Mouse (Mus musculus): ENCODE measurements at regions not wholly inside any gene's neighbourhood (a gene's known extent, or its start where the extent isn't known, plus 50 kb on each side); places are given as distances from the start of the nearest gene placed in this dataset.
A peak's percentile ranks its signal among the peaks of the same experiment; 100 is the strongest.
"Not testable (repeated sequence)": the region's sequence is repeated elsewhere in the genome, so short reads cannot be mapped to it uniquely, and the experiment has no call there.

- peak; percentile 59 for DNase-seq (ENCODE audit: low read depth, low spot score)
Observed at GRCm38 (mm10) chr4:3080385-3081125, 86.6 kb upstream of the Vmn1r2 start.

GRCm38 (mm10) chr4:3081148-3081952 is 85.8 kb upstream of the Vmn1r2 start:
- DNase-seq (ENCODE audit: low read depth, low spot score) = peak; percentile 44

GRCm38 (mm10) chr4:3081953-3082950 is 84.9 kb upstream of the Vmn1r2 start:
- DNase-seq (ENCODE audit: low read depth, low spot score) = peak; percentile 47

GRCm38 (mm10) chr4:3083161-3084020 is 83.7 kb upstream of the Vmn1r2 start:
- peak; percentile 58 for DNase-seq (ENCODE audit: low read depth, low spot score)

GRCm38 (mm10) chr4:3084021-3084545 is 83.0 kb upstream of the Vmn1r2 start:
- DNase-seq (ENCODE audit: low read depth, low spot score) = peak; percentile 49

- peak; percentile 44 for DNase-seq (ENCODE audit: low read depth, low spot score)
Observed at GRCm38 (mm10) chr4:3085456-3086448, 81.4 kb upstream of the Vmn1r2 start.

GRCm38 (mm10) chr4:3087616-3088015 is 79.5 kb upstream of the Vmn1r2 start:
- DNase-seq (ENCODE audit: low read depth, low spot score) = not testable (repeated sequence)

- peak; percentile 40 for DNase-seq (ENCODE audit: low read depth, low spot score)
Observed at GRCm38 (mm10) chr4:3089567-3090377, 77.3 kb upstream of the Vmn1r2 start.

GRCm38 (mm10) chr4:3090378-3090735 is 76.8 kb upstream of the Vmn1r2 start:
- peak; percentile 36 for DNase-seq (ENCODE audit: low read depth, low spot score)

- DNase-seq (ENCODE audit: low read depth, low spot score) = peak; percentile 14
Observed at GRCm38 (mm10) chr4:3090742-3091141, 76.4 kb upstream of the Vmn1r2 start.

Data from R1 (cell line).